Mouse (Mus musculus): Measurements from ENCODE around the gene Rag2. TPM values are rescaled to one million over a fixed set of nuclear protein-coding genes. Genes with fewer than 3 reads are reported as not detected.

The Rag2 gene
- polyA plus RNA-seq, 1 experiment = not detected

- Histone ChIP-seq H3K36me3 (ENCODE audit: control insufficient read depth, insufficient read depth, low read length) (no peaks in the 10 kb centered on the region), H3K4me3 (ENCODE audit: low read depth, low read length) (no peak overlapping the region), H3K4me1 (ENCODE audit: control insufficient read depth, insufficient read depth, insufficient read length, low read length) (no peaks in the 10 kb centered on the region), H3K27me3 (ENCODE audit: control insufficient read depth, insufficient read depth, low read length) (no peaks in the 10 kb centered on the region), H3K27ac (ENCODE audit: insufficient read depth, low read depth, low read length) (no peak overlapping the region)
- no peak for TF ChIP-seq CTCF (IDR thresholded peaks at IDR 0.05; ENCODE audit: extremely low read depth, insufficient read length, insufficient replicate concordance, low read depth, low read length)
- no peak for TF ChIP-seq POLR2A (IDR thresholded peaks at IDR 0.05; ENCODE audit: low read depth, low read length)
- 75% methylated on average over 7 of the region's 7 CpGs for WGBS
Measured at GRCm38 (mm10) chr2:101608232-101608894, 16.2 kb upstream of the Rag2 start.

- no peaks in the 10 kb centered on the region for H3K4me1 ChIP-seq (ENCODE audit: control insufficient read depth, insufficient read depth, insufficient read length, low read length)
- H3K27ac ChIP-seq (ENCODE audit: insufficient read depth, low read depth, low read length) = no peak overlapping the region
- no peaks in the 10 kb centered on the region for H3K36me3 ChIP-seq (ENCODE audit: control insufficient read depth, insufficient read depth, low read length)
- no peak overlapping the region for H3K4me3 ChIP-seq (ENCODE audit: low read depth, low read length)
- H3K27me3 ChIP-seq (ENCODE audit: control insufficient read depth, insufficient read depth, low read length) = no peaks in the 10 kb centered on the region
- WGBS = 92% methylated on average over 3 of the region's 3 CpGs
- TF ChIP-seq POLR2A (IDR thresholded peaks at IDR 0.05; ENCODE audit: low read depth, low read length) (no peak), CTCF (IDR thresholded peaks at IDR 0.05; ENCODE audit: extremely low read depth, insufficient read length, insufficient replicate concordance, low read depth, low read length) (no peak)
Measured at GRCm38 (mm10) chr2:101610861-101611260, 13.7 kb upstream of the Rag2 start.

- Histone ChIP-seq H3K36me3 (ENCODE audit: control insufficient read depth, insufficient read depth, low read length) (no peaks in the 10 kb centered on the region), H3K4me3 (ENCODE audit: low read depth, low read length) (no peak overlapping the region), H3K27me3 (ENCODE audit: control insufficient read depth, insufficient read depth, low read length) (no peaks in the 10 kb centered on the region; the same call in 1 of the 2 replicates), H3K27ac (ENCODE audit: insufficient read depth, low read depth, low read length) (no peak overlapping the region), H3K4me1 (ENCODE audit: control insufficient read depth, insufficient read depth, insufficient read length, low read length) (no peaks in the 10 kb centered on the region)
- 70% methylated on average over 10 of the region's 10 CpGs for WGBS
- no peak for TF ChIP-seq POLR2A (IDR thresholded peaks at IDR 0.05; ENCODE audit: low read depth, low read length)
- TF ChIP-seq CTCF (IDR thresholded peaks at IDR 0.05; ENCODE audit: extremely low read depth, insufficient read length, insufficient replicate concordance, low read depth, low read length) = no peak
Measured at GRCm38 (mm10) chr2:101615464-101616305, 8.8 kb upstream of the Rag2 start.

GRCm38 (mm10) chr2:101618373-101618772, 6.1 kb upstream of the Rag2 start:
- WGBS = 75% methylated on average over 4 of the region's 4 CpGs
- H3K36me3 ChIP-seq (ENCODE audit: control insufficient read depth, insufficient read depth, low read length) = no peaks in the 10 kb centered on the region
- no peaks in the 10 kb centered on the region for H3K4me1 ChIP-seq (ENCODE audit: control insufficient read depth, insufficient read depth, insufficient read length, low read length)
- TF ChIP-seq CTCF (IDR thresholded peaks at IDR 0.05; ENCODE audit: extremely low read depth, insufficient read length, insufficient replicate concordance, low read depth, low read length) (no peak), POLR2A (IDR thresholded peaks at IDR 0.05; ENCODE audit: low read depth, low read length) (no peak)
- H3K27me3 ChIP-seq (ENCODE audit: control insufficient read depth, insufficient read depth, low read length) = no peaks in the 10 kb centered on the region; the same call in 1 of the 2 replicates
- no peak overlapping the region for H3K27ac ChIP-seq (ENCODE audit: insufficient read depth, low read depth, low read length)
- no peak overlapping the region for H3K4me3 ChIP-seq (ENCODE audit: low read depth, low read length)

- Histone ChIP-seq H3K27ac (ENCODE audit: insufficient read depth, low read depth, low read length) (no peak overlapping the region), H3K4me3 (ENCODE audit: low read depth, low read length) (no peak overlapping the region), H3K36me3 (ENCODE audit: control insufficient read depth, insufficient read depth, low read length) (no peaks in the 10 kb centered on the region), H3K4me1 (ENCODE audit: control insufficient read depth, insufficient read depth, insufficient read length, low read length) (no peaks in the 10 kb centered on the region), H3K27me3 (ENCODE audit: control insufficient read depth, insufficient read depth, low read length) (no peaks in the 10 kb centered on the region; the same call in 1 of the 2 replicates)
- WGBS = 55% methylated on average over 3 of the region's 3 CpGs
- no peak for TF ChIP-seq POLR2A (IDR thresholded peaks at IDR 0.05; ENCODE audit: low read depth, low read length)
Measured at GRCm38 (mm10) chr2:101620899-101621298, 3.6 kb upstream of the Rag2 start.

- no peaks in the 10 kb centered on the region for H3K36me3 ChIP-seq (ENCODE audit: control insufficient read depth, insufficient read depth, low read length)
- H3K4me3 ChIP-seq (ENCODE audit: low read depth, low read length) = no peak overlapping the region
- TF ChIP-seq CTCF (IDR thresholded peaks at IDR 0.05; ENCODE audit: extremely low read depth, insufficient read length, insufficient replicate concordance, low read depth, low read length) (no peak), POLR2A (IDR thresholded peaks at IDR 0.05; ENCODE audit: low read depth, low read length) (no peak)
- H3K4me1 ChIP-seq (ENCODE audit: control insufficient read depth, insufficient read depth, insufficient read length, low read length) = no peaks in the 10 kb centered on the region
- no peaks in the 10 kb centered on the region; the same call in 1 of the 2 replicates for H3K27me3 ChIP-seq (ENCODE audit: control insufficient read depth, insufficient read depth, low read length)
- H3K27ac ChIP-seq (ENCODE audit: insufficient read depth, low read depth, low read length) = no peak overlapping the region
- 67% methylated on average over 7 of the region's 7 CpGs for WGBS
Measured at GRCm38 (mm10) chr2:101621611-101622010, 2.9 kb upstream of the Rag2 start.

- WGBS = 68% methylated on average over 2 of the region's 2 CpGs
- Histone ChIP-seq H3K4me1 (ENCODE audit: control insufficient read depth, insufficient read depth, insufficient read length, low read length) (no peaks in the 10 kb centered on the region), H3K27ac (ENCODE audit: insufficient read depth, low read depth, low read length) (no peak overlapping the region), H3K4me3 (ENCODE audit: low read depth, low read length) (no peak overlapping the region), H3K27me3 (ENCODE audit: control insufficient read depth, insufficient read depth, low read length) (no peaks in the 10 kb centered on the region; the same call in 1 of the 2 replicates), H3K36me3 (ENCODE audit: control insufficient read depth, insufficient read depth, low read length) (no peaks in the 10 kb centered on the region)
- no peak for TF ChIP-seq POLR2A (IDR thresholded peaks at IDR 0.05; ENCODE audit: low read depth, low read length)
- no peak for TF ChIP-seq CTCF (IDR thresholded peaks at IDR 0.05; ENCODE audit: extremely low read depth, insufficient read length, insufficient replicate concordance, low read depth, low read length)
Measured at GRCm38 (mm10) chr2:101623042-101623441, 1.5 kb upstream of the Rag2 start.
